Mouse (Mus musculus): Measurements from ENCODE around the gene Fyttd1.
"Not testable (repeated sequence)": the region's sequence is repeated elsewhere in the genome, so short reads cannot be mapped to it uniquely, and the experiment has no call there.

The Fyttd1 gene

GRCm38 (mm10) chr16:32877343-32878156, at the start of gene Fyttd1, which contains the start of gene Rubcn:
Gene Fyttd1, plus strand, starts transcription at chr16:32877500.
Gene Rubcn, minus strand, starts transcription at chr16:32877766.
- peak; percentile 73 for DNase-seq (ENCODE audit: extremely low read depth, low read depth)

- DNase-seq (ENCODE audit: extremely low read depth, low read depth), result peak; percentile 72
Observed at GRCm38 (mm10) chr16:32829104-32829503, 48.2 kb upstream of the Fyttd1 start.

GRCm38 (mm10) chr16:32831501-32831900, 45.8 kb upstream of the Fyttd1 start:
- no peak for DNase-seq (ENCODE audit: extremely low read depth, low read depth)

- no peak for DNase-seq (ENCODE audit: extremely low read depth, low read depth)
Observed at GRCm38 (mm10) chr16:32847103-32847502, 30.2 kb upstream of the Fyttd1 start.

GRCm38 (mm10) chr16:32849042-32849830, 28.1 kb upstream of the Fyttd1 start:
- DNase-seq (ENCODE audit: extremely low read depth, low read depth), result no peak

GRCm38 (mm10) chr16:32853492-32854049, 23.7 kb upstream of the Fyttd1 start:
- no peak for DNase-seq (ENCODE audit: extremely low read depth, low read depth)

GRCm38 (mm10) chr16:32854050-32854571, 23.2 kb upstream of the Fyttd1 start:
- DNase-seq (ENCODE audit: extremely low read depth, low read depth), result no peak

- DNase-seq (ENCODE audit: extremely low read depth, low read depth), result no peak
Observed at GRCm38 (mm10) chr16:32856751-32857150, 20.5 kb upstream of the Fyttd1 start.

GRCm38 (mm10) chr16:32858356-32858755, 18.9 kb upstream of the Fyttd1 start:
- DNase-seq (ENCODE audit: extremely low read depth, low read depth), result no peak

GRCm38 (mm10) chr16:32858771-32859636, 18.3 kb upstream of the Fyttd1 start:
- DNase-seq (ENCODE audit: extremely low read depth, low read depth), result no peak

- DNase-seq (ENCODE audit: extremely low read depth, low read depth), result no peak
Observed at GRCm38 (mm10) chr16:32861813-32862385, 15.4 kb upstream of the Fyttd1 start.

GRCm38 (mm10) chr16:32865401-32865800, 11.9 kb upstream of the Fyttd1 start:
- DNase-seq (ENCODE audit: extremely low read depth, low read depth), result no peak

GRCm38 (mm10) chr16:32866713-32867112, 10.6 kb upstream of the Fyttd1 start:
- DNase-seq (ENCODE audit: extremely low read depth, low read depth), result no peak

GRCm38 (mm10) chr16:32867919-32868552, 9.3 kb upstream of the Fyttd1 start:
- DNase-seq (ENCODE audit: extremely low read depth, low read depth), result peak; percentile 90

- DNase-seq (ENCODE audit: extremely low read depth, low read depth), result no peak
Observed at GRCm38 (mm10) chr16:32870231-32870630, 7.1 kb upstream of the Fyttd1 start.

- no peak for DNase-seq (ENCODE audit: extremely low read depth, low read depth)
Observed at GRCm38 (mm10) chr16:32873366-32873765, 3.9 kb upstream of the Fyttd1 start.

- DNase-seq (ENCODE audit: extremely low read depth, low read depth), result not testable (repeated sequence)
Observed at GRCm38 (mm10) chr16:32875281-32875680, 2.0 kb upstream of the Fyttd1 start.

- no peak for DNase-seq (ENCODE audit: extremely low read depth, low read depth)
Observed at GRCm38 (mm10) chr16:32875847-32876246, 1.5 kb upstream of the Fyttd1 start.

GRCm38 (mm10) chr16:32876831-32877230, 469 bp upstream of the Fyttd1 start:
- DNase-seq (ENCODE audit: extremely low read depth, low read depth), result no peak

- no peak for DNase-seq (ENCODE audit: extremely low read depth, low read depth)
Observed at GRCm38 (mm10) chr16:32878157-32878598, 878 bp downstream of the Fyttd1 start.
